Mouse (Mus musculus) adrenal gland, postnatal 14 days (tissue): ENCODE results near the gene C530008M17Rik. TPM values are rescaled to one million over a fixed set of nuclear protein-coding genes. Genes with fewer than 3 reads are reported as not detected.

Experiments used
- DNase-seq: peaks from one replicate; pipeline ENCODE4 v3.0.0; 2021; ENCODE audit warnings: mixed read lengths
- total RNA-seq: library from RNA; stranded (reverse); gene quantifications from 2 replicates; pipeline ENCODE4 v1.2.3, GENCODE M21; 2021

C530008M17Rik gene
- total RNA-seq, 1 experiment from 2014 or later: 16.7 TPM

DNA sequence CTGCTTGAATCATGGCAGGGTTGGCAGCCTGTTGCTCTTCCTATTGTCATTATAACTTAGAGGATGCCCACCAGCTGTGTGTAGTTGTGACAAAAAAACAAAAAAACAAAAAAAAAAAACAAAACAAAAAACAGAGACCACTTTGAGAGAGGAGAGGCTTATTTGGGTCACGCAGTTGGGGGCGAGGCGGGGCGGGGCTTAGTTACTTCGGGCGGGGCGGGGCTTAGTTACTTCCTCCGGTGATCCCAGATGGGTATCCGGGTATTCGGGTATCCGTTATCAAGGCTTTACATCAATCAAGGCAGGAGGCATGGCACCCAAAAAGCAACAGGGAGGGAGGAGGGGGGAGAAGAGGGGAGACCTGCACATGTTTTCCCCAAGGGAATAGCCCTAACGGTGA is 46.3 kb downstream of the C530008M17Rik start:
- peak; percentile 55 for DNase-seq

GRCm38 (mm10) chr5:76705307-76706173 is 49.2 kb downstream of the C530008M17Rik start:
- no peak for DNase-seq

DNA sequence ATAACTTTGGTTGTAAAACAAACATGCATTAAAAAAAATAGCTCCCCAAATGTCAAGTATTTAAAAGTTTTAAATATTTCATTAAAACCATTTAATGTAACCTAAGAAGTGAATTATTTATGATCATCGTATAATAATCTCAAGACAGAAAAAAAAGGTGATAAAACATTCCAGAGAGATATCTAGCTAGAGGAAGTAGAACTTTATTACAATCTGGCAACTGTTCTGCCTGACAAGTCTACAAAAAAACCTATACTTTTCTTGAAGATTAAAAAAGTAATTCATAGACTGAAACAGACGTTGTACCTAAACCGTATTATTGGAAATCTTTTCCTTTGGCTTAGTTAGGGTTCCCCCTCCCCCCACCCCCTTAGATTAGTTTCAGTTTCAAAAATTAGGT is 50.8 kb downstream of the C530008M17Rik start:
- DNase-seq: no peak

DNA sequence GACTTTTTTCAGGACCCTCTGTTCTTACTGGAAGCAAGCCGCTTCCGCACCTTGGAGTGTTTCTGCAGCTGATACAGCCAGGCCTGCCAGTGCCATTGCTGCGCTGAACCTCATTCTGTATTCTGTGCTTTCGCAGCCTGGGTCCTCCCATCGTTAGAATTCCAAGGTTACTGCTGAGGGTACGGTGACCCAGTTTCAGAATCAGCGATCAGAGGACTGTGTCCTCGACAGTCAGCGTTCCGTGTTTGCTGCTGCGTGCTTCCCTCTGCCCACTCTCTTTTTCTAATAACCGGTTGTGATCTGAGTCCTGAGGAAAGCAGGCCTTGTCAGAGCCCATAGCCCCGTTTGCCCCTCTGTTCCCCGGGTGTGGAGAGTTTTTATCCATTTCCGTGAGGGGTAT is 51.7 kb downstream of the C530008M17Rik start:
- DNase-seq: peak; percentile 59

- DNase-seq: no peak
Measured at GRCm38 (mm10) chr5:76713743-76714142, 57.4 kb downstream of the C530008M17Rik start.

GRCm38 (mm10) chr5:76719954-76720353 is 63.6 kb downstream of the C530008M17Rik start:
- DNase-seq: no peak

- DNase-seq: no peak
Measured at GRCm38 (mm10) chr5:76724878-76725277, 68.6 kb downstream of the C530008M17Rik start.

DNA sequence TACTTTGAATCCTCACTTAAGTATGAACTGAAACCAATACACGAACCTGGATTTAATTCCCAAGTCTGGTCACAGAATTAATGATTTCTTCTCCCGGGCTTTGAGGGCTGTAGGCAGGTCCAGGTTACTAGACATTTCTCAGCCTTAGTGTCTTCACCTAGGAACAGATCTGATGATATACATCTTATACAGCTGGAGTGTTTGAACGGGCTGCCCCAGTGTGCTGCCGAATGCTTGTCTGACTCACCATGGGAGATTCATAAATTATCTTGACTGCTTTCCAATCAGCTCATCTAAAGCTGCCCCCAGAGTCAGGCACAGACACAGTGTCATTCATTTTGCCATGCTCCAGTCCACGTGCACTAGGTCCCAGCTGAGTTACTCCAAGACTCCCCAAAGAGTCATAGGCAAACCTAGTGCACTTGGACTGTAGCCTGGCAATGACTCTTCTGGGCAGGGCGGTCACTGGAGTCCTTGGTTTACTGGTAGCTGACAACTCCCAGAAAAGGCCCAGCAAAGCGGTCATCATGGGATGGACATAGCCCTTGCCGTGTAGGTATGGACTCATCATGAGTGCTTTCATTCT is 70.3 kb downstream of the C530008M17Rik start:
- DNase-seq: peak; percentile 65

DNA sequence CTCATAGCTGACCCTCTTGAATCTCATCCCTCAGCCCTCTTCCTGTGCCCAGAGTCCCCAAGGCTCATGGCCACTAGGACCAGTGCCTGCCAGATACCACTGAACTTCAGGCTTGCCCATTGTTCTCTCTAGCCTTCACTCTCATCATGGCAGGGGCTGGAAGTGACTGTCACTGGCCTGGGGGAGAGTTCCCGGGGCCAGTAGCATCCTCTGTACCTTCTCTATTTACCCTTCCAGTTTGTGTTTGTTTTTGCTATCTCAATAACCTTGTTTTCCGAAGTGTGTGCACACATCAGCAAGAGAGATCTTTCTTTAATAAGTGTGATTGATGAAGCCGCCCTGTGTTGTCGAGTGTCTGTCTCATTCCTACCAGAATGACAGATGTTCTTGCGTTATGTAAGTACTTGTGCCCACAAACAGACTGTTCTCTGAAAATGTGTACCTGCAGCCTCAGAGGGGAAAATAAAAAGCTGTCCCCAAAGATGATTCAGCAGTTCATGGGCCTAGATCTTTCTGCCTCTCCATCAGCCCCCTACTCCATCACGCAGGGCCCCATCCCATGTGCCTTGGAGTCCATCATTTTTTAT is 76.8 kb downstream of the C530008M17Rik start:
- DNase-seq: no peak

GRCm38 (mm10) chr5:76741463-76741862 is 85.2 kb downstream of the C530008M17Rik start:
- no peak for DNase-seq

DNA sequence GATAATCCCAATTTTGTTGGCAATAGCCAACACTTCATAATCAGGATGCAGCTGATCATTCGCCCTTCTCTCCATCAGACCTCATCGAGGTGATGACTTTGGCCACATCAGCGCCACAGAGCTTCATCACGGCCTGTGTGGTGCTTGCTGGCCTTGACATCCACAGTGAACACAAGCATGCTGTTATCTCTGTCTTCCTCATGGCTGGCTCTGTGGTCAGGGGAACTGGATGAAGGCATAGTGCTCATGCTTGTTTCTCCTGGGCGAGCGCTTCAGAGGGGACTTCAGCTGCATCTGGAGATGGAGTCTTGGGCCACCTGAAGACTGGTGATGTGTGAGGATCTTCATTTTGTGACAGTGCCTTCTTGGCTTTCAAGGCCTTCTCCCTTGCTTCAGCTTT is 85.8 kb downstream of the C530008M17Rik start:
- DNase-seq: no peak

DNA sequence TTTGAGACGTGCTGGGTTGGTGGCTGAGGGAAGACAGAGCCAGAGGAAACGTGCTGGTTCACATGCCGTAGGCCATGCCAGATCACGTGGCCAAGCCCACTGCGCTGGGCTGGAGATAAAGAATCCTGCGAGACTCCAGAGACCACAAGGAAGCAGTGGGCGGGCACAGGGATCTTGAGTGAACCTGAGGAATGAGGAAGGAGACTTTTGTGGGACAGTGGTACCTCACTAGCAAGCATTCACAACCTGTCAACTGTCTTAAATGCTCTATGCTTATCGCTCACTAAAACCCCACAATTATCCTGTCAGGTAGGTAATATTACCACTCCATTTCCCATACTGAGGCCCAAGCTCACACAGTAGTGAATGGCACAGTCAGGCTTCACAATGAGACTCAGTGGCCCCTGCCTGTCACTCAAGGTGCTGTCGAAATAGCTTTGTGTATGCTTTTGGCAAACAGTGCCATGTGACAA is 88.5 kb downstream of the C530008M17Rik start:
- no peak for DNase-seq

DNA sequence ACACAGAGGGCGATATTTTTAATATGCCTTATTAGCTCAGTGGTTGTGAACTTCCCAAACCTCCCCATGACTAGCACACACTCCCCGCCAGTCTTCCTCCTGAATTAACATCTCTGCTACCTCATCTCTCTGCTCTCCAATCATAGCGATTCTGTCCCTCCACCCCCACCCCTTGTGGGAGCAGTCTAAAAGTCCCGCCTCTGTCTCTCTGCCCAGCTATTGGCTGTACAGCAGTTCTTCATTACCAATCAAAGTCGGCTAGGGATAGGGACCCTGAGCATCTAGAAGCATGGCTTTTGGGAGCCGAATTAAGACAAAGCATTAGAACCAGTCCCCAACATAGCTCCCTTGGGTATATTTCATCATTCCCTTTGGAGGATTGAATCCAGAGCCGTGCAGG is 91.5 kb downstream of the C530008M17Rik start:
- DNase-seq: no peak

DNA sequence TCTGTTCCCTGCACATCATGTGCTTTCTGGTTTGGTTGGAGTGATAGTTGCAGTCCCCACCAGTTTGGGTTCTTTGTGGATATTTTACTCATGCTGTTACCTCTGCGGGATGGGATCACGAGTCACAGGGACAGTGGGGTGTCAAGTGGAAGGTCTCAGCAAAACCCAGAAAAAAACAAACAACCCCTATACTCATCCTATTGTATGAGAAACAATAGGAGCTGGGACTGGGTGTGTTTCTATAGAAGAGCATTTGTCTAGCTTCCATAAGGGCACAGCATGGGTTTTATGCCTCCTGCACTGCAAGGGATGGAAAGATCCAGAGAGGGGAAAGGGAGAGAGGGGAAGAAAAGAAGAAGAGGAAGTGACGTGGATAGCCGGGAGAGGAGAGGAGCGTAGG is 96.0 kb downstream of the C530008M17Rik start:
- no peak for DNase-seq

DNA sequence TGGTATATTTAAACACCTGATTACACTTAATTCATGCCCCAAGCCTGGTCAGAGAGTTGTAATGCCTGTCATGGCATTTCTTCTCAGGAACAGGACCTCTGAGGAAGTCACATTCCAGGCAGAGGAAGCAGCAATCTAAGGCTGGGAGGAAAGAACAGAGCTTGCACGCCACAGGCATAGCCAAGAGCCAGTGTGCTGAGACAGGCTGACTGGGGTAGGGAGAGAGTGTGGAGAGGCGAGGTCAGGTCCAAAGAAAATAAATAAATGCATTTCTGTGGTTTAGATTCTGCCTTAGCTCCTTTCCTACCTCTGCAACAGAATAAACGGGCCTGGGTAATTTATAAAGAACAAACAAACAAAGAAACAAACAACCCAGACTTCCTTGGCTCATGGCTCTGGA is 104.0 kb downstream of the C530008M17Rik start:
- no peak for DNase-seq

GRCm38 (mm10) chr5:76762030-76762698 is 105.9 kb downstream of the C530008M17Rik start:
- no peak for DNase-seq

DNA sequence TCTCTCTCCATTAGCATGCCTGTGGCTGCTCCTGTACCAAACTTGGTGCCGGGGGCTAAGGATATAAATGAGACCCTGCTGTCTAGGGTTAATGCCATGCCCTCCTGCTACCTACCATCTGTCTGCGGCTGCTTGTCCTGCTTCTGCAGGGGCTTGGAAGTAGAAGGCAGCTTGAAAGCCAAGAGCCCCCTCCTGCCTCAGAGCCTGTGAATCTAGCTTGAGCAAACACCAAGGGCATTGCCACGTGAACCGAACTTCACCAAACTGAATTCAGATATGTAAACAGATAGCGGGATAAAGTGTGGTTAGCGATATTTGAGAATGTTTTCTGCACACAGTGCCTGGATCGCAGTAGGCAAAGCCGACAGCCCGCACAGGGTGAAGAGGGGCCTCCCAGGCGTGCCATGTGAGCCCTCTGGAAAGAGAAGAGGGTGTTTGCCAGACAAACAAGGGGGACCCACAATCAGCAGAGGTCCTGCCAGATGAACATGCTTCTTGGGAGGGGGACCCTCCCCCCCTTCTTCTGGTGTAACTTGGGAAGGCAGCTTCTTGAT is 106.9 kb downstream of the C530008M17Rik start:
- DNase-seq: peak; percentile 14

DNA sequence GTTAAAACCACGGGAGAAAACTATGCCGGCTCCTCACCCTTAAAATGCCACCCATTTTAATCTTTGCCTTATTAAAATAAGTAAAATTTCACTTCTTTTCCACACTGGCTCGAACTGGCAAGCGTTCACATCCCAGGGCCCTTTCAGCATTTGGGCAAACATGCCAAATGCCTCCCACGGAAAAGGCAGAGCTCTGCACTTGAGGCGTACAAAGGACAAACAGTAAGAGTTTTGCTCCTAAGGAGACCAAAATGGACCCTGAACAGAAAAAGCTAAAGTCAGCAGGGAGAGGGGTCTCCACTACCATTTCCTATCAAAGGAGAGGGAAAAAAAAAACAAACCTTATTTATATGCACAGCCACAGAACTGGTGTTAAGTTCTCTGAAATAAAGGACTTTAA is 107.4 kb downstream of the C530008M17Rik start:
- DNase-seq: no peak

DNA sequence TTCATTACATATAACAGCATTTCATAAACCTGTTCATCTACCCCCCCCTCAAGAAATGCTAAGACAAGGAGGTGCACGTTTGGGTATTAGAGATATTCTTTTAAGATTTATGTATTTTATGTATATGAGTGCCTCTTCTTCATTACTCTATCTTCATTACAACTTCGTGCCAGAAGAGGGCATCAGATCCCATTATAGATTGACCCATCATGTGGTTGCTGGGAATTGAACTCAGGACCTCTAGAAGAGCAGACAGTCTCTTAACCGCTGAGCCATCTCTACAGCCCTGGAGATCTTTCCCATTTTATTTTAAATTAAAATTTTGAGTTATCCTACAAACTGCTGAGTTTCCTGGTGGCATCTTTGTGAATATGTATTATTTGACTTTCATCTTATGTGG is 112.7 kb downstream of the C530008M17Rik start:
- no peak for DNase-seq

DNA sequence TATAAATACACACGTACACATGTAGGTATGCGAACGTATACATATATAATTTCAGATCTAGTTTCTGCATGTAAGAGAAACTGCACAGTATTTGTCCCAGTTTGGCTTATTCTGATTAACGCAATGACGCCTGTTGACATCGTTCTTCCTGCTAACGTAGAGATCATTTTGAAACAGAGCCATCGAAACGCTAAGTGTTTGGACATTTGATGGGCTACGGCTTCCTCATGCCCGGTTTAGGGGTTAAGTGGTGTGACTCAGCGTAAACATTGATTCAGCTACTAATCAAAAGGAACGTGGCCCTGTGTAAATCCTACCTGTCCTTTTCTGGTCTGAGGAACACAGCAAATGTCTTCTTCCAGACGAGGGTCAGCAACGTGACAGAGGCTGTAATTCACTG is 113.3 kb downstream of the C530008M17Rik start:
- DNase-seq: no peak

GRCm38 (mm10) chr5:76771371-76771770 is 115.1 kb downstream of the C530008M17Rik start:
- DNase-seq: no peak

GRCm38 (mm10) chr5:76772831-76773230 is 116.5 kb downstream of the C530008M17Rik start:
- no peak for DNase-seq
